Mouse (Mus musculus) liver, adult 2 months (tissue): ENCODE measurements at regions not wholly inside any gene's neighbourhood (a gene's known extent, or its start where the extent isn't known, plus 50 kb on each side); places are given as distances from the start of the nearest gene placed in this dataset.

Experiments used
- CTCF ChIP-seq: fragments of 200-500 bp; IDR thresholded peaks from 2 replicates; pipeline ENCODE4 v1.5.1; 2011; ENCODE audit warnings: low read depth, low read length, control low read depth
- POLR2A ChIP-seq: fragments of 200-500 bp; IDR thresholded peaks from 2 replicates; pipeline ENCODE4 v1.6.1; 2011; ENCODE audit warnings: low read length, control low read depth; ENCODE audit not compliant: insufficient read depth; ENCODE audit errors: extremely low read depth

DNA sequence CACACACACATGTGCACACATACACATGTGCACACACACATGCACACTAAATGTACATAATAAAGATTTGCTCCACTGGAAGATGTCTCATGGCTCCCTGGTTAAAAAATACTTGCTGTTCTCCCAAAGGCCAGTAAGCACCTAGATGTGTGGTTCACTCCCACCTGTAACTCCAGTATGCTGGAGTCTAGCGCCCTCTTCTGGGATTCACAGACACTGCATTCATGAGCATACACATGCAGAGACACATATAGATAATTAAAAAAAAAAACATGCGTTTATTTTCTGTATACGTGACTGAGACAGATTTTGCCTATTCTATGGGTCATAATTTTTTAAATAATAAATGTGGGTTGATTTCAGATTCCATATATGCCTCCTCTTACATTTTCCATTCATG, 747.5 kb upstream of the Jmjd1c start:
- TF ChIP-seq CTCF = no peak
- no peak for TF ChIP-seq POLR2A
